In genomic region chrX:134158151-134158550, GRCm38 (mm10) we compare ENCODE assay signal across 32 mouse cellular contexts. TPM values are rescaled to one million over a fixed set of nuclear protein-coding genes. Genes with fewer than 3 reads are reported as not detected.
DNase-seq lines count a peak whose midpoint lies in the region; ATAC-seq and TF ChIP-seq lines count a peak whose summit lies in the region.
"Had no signal": no experiment of that assay in that cellular context is flagged by ENCODE, and none has a peak within 500 bp of the region (broad histone marks: within the 10 kb centered on the region; RNA-seq: fewer than 3 reads in every experiment).

No protein-coding gene starts in this region.

- TF ChIP-seq POLR2A in thymus, adult 2 months (IDR thresholded peaks at IDR 0.05; ENCODE audit: control insufficient read depth, extremely low read depth, insufficient read depth, low read length, poor library complexity) = no peak

- 10% methylated on average over 7 of the region's 7 CpGs for WGBS in thymus, adult 2 months

- H3K27me3 ChIP-seq in thymus, adult 2 months (ENCODE audit: control insufficient read depth, insufficient read depth, low read length) = no peaks in the 10 kb centered on the region
- H3K27me3 ChIP-seq: forebrain, embryonic 13.5 days; lung, embryonic 15.5 days had no signal

- peaks cover 20% of the 10 kb centered on the region for H3K4me1 ChIP-seq in thymus, adult 2 months (replicated peaks; ENCODE audit: control insufficient read depth, insufficient read depth, low read length)
- H3K4me1 ChIP-seq: forebrain, embryonic 13.5 days; hindbrain, embryonic 15.5 days; liver, embryonic 15.5 days had no signal

- ATAC-seq in activated CD4-positive, CD25-positive, alpha-beta regulatory T cell, adult 4 months = peak; percentile 33
- ATAC-seq: forebrain, embryonic 13.5 days; intestine, embryonic 16.5 days; midbrain, embryonic 16.5 days had no signal

- TF ChIP-seq CTCF in thymus, adult 2 months (IDR thresholded peaks at IDR 0.05; ENCODE audit: borderline replicate concordance, control insufficient read depth, extremely low read depth, insufficient read depth, low read length, poor library complexity) = no peak

- DNase-seq in spleen, postnatal 36 days (ENCODE audit: low spot score in 2 of 2) = peak; percentile 24 to 28
- no peak for DNase-seq in spleen, adult 18-20 months
- peak; percentile 46 for DNase-seq in thymus, adult 2 months
- DNase-seq in thymus, postnatal 4 days = peak; percentile 66
- DNase-seq in layer of hippocampus, adult 8-10 months (ENCODE audit: low spot score in 2 of 2) = no peak
- no peak for DNase-seq in cerebellum, adult 18-20 months
- no peak for DNase-seq in layer of hippocampus, adult 11-12 months (ENCODE audit: low spot score)
- DNase-seq: adrenal gland, adult 8-10 months; cerebellum, adult 2 months; gastrocnemius, adult 2 months; heart, postnatal 36 days; kidney, postnatal 4 days; left cerebral cortex, postnatal 4 days; right cerebral cortex, postnatal 14 days had no signal

- H3K36me3 ChIP-seq in thymus, adult 2 months (ENCODE audit: control insufficient read depth, insufficient read depth, low read length) = no peaks in the 10 kb centered on the region
- H3K36me3 ChIP-seq: hindbrain, embryonic 15.5 days; limb, embryonic 15.5 days; liver, embryonic 15.5 days; lung, embryonic 15.5 days; midbrain, embryonic 10.5 days had no signal

- peak overlapping the region; percentile 95 for H3K27ac ChIP-seq in thymus, adult 2 months (ENCODE audit: control insufficient read depth, insufficient read depth, low read length)
- H3K27ac ChIP-seq: forebrain, embryonic 13.5 days; gastrocnemius, adult 2 months; hindbrain, embryonic 15.5 days; limb, embryonic 15.5 days; liver, embryonic 15.5 days; lung, embryonic 15.5 days; macrophage; midbrain, embryonic 10.5 days had no signal

- H3K4me3 ChIP-seq in thymus, adult 2 months (ENCODE audit: control insufficient read depth, insufficient read depth, low read length) = no peak overlapping the region
- H3K4me3 ChIP-seq: forebrain, embryonic 13.5 days; gastrocnemius, adult 2 months; hindbrain, embryonic 15.5 days; limb, embryonic 15.5 days; liver, embryonic 15.5 days; lung, embryonic 15.5 days; midbrain, embryonic 10.5 days had no signal

RNA-seq across cellular contexts. Expression of gene Xkrx, which starts 3.7 kb away (rescaled TPM):
- polyA plus RNA-seq in activated CD4-positive, CD25-positive, alpha-beta regulatory T cell, adult 4 months (2017; shearing (Covaris generic)) = 1 to 10 TPM in 1 of 2 experiments, under 1 TPM in 1; 0.64 to 1.5 TPM
- 15.1 and 19.1 TPM in 2 replicates for polyA plus RNA-seq in thymus, adult 2 months (2012; rRNA removed)
- 1 to 10 TPM in 1 of 4 experiments, under 1 TPM in 3; 0.77 to 1.5 (median 0.86) TPM for total RNA-seq in layer of hippocampus, adult 8-10 months (2022)
- polyA plus RNA-seq: liver, embryonic 15.5 days had no signal

RNA-seq across cellular contexts. Expression of gene Arl13a, which starts 29.1 kb away (rescaled TPM):
- polyA plus RNA-seq in activated CD4-positive, CD25-positive, alpha-beta regulatory T cell, adult 4 months (2017; shearing (Covaris generic)) = under 1 TPM in 1 of 2 experiments, not detected in 1; 0.19 TPM
- polyA plus RNA-seq in thymus, adult 2 months (2012; rRNA removed) = not detected in 2 replicates
- not detected for total RNA-seq in layer of hippocampus, adult 8-10 months (2022)
- total RNA-seq: adrenal gland, adult 8-10 months; gastrocnemius, adult 2 months; gastrocnemius, postnatal 4 days; heart, adult 8-10 months; heart, postnatal 36 days; layer of hippocampus, postnatal 10 days; left cerebral cortex, adult 8-10 months; left cerebral cortex, postnatal 4 days; neutrophil, adult 5-6 weeks had no signal
- polyA plus RNA-seq: cerebellum, adult 2 months; embryonic facial prominence, embryonic 14.5 days; forebrain, embryonic 13.5 days; heart, embryonic 14.5 days; hindbrain, embryonic 15.5 days; intestine, embryonic 16.5 days; limb, embryonic 15.5 days; liver, embryonic 15.5 days; macrophage; midbrain, embryonic 10.5 days; midbrain, embryonic 16.5 days; stomach, embryonic 16.5 days had no signal

Comparison
In these comparisons a context has a peak if more than half of its experiments do, and no peak if none do; other contexts are left out.
1. DNase-seq: peak in spleen, postnatal 36 days (2 of 2), thymus, adult 2 months (single experiment) and thymus, postnatal 4 days (single experiment); none in spleen, adult 18-20 months (0 of 2), layer of hippocampus, adult 8-10 months (0 of 2), cerebellum, adult 18-20 months (0 of 2) and layer of hippocampus, adult 11-12 months (single experiment).